11 mouse cellular contexts compared by ENCODE assay signal in the genomic region with DNA sequence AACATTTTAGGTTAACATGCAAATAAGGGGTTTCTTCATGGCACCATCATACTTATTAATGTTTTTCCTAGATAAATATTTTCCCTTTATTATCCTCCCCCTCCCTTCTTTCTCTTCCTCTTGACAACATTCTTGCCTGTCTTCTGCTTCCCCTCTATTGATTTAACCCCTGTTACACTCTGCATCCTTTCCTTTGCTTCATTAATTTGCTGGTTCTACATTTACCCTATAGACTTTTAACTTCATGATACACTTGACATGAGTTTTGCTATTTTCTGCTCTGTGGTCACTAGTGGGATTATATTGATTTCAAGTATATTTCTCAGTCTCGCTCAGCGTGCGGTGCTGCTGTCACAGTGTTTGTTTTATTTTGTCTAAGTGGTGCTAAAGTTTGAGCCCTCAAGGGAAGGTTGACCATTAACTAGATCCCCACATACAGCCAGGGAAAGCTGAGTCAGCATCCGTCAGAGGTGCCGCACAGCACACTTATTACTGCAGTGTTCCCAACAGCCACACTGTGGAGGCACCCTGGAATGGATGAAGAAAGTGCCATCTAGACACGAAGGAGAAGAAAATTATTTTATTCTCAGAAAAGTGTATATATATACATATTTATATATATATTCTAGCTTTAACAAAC.
DNase-seq lines count a peak whose midpoint lies in the region; ATAC-seq and TF ChIP-seq lines count a peak whose summit lies in the region.
"Had no signal": no experiment of that assay in that cellular context is flagged by ENCODE, and none has a peak within 500 bp of the region (broad histone marks: within the 10 kb centered on the region; RNA-seq: fewer than 3 reads in every experiment).

No protein-coding gene starts in this region.

- no peak overlapping the region for H3K4me3 ChIP-seq in stomach, embryonic 14.5 days (ENCODE audit: low read depth, low read length)
- no peak overlapping the region for H3K4me3 ChIP-seq in stomach, postnatal 0 days (ENCODE audit: low read depth, low read length)
- no peak overlapping the region for H3K4me3 ChIP-seq in kidney, embryonic 14.5 days (ENCODE audit: low read length)
- H3K4me3 ChIP-seq in liver, embryonic 16.5 days (ENCODE audit: low read depth, low read length) = no peak overlapping the region
- H3K4me3 ChIP-seq in forebrain, embryonic 11.5 days (ENCODE audit: low read depth, low read length) = no peak overlapping the region
- no peak overlapping the region for H3K4me3 ChIP-seq in midbrain, postnatal 0 days (ENCODE audit: low read depth, low read length)

- H3K4me1 ChIP-seq in stomach, embryonic 14.5 days (ENCODE audit: control insufficient read depth, insufficient read depth, low read length) = no peaks in the 10 kb centered on the region
- H3K4me1 ChIP-seq in stomach, postnatal 0 days (replicated peaks; ENCODE audit: control insufficient read depth, insufficient read depth) = no peaks in the 10 kb centered on the region
- H3K4me1 ChIP-seq in kidney, embryonic 14.5 days (ENCODE audit: control insufficient read depth, insufficient read depth, low read length) = 0 out of 2 replicates have a peak, but pooled peaks cover 5% of the 10 kb centered on the region
- no peaks in the 10 kb centered on the region for H3K4me1 ChIP-seq in liver, embryonic 16.5 days (ENCODE audit: control insufficient read depth, low read depth, low read length)
- H3K4me1 ChIP-seq in forebrain, embryonic 11.5 days (replicated peaks; ENCODE audit: control insufficient read depth, insufficient read depth, low read length) = no peaks in the 10 kb centered on the region
- H3K4me1 ChIP-seq in midbrain, postnatal 0 days (ENCODE audit: insufficient read depth, low read length) = no peaks in the 10 kb centered on the region; the same call in 1 of the 2 replicates

- H3K27me3 ChIP-seq in stomach, embryonic 14.5 days (ENCODE audit: control insufficient read depth, insufficient read depth, low read length) = no peaks in the 10 kb centered on the region
- no peaks in the 10 kb centered on the region for H3K27me3 ChIP-seq in stomach, postnatal 0 days (ENCODE audit: control insufficient read depth, insufficient read depth, low read length)
- H3K27me3 ChIP-seq in kidney, embryonic 14.5 days (ENCODE audit: control insufficient read depth, insufficient read depth, low read length) = no peaks in the 10 kb centered on the region
- no peaks in the 10 kb centered on the region for H3K27me3 ChIP-seq in liver, embryonic 16.5 days (ENCODE audit: control insufficient read depth, insufficient read depth, low read depth, low read length)
- no peaks in the 10 kb centered on the region for H3K27me3 ChIP-seq in forebrain, embryonic 11.5 days (ENCODE audit: control insufficient read depth, insufficient read depth, low read length)
- no peaks in the 10 kb centered on the region for H3K27me3 ChIP-seq in midbrain, postnatal 0 days (ENCODE audit: insufficient read depth, low read length)

- DNase-seq in stomach, postnatal 0 days (ENCODE audit: low spot score) = no peak
- DNase-seq in forebrain, embryonic 11.5 days (ENCODE audit: low spot score) = no peak
- no peak for DNase-seq in cerebellum, postnatal 36 days
- no peak for DNase-seq in midbrain, postnatal 0 days (ENCODE audit: low spot score)
- DNase-seq: cerebellum, postnatal 10 days; spleen, adult 18-20 months; thymus, adult 18-20 months had no signal

- H3K4me2 ChIP-seq in stomach, embryonic 14.5 days (replicated peaks; ENCODE audit: low read depth, low read length) = no peak overlapping the region
- H3K4me2 ChIP-seq in stomach, postnatal 0 days (replicated peaks; ENCODE audit: low read depth) = no peak overlapping the region
- no peak overlapping the region for H3K4me2 ChIP-seq in kidney, embryonic 14.5 days (replicated peaks; ENCODE audit: low read depth, low read length)
- 0 out of 2 replicates have a peak overlapping the region, but pooled peaks have one; percentile 17 for H3K4me2 ChIP-seq in liver, embryonic 16.5 days (ENCODE audit: low read depth, low read length)
- no peak overlapping the region for H3K4me2 ChIP-seq in forebrain, embryonic 11.5 days (ENCODE audit: low read depth, low read length, severe bottlenecking)
- H3K4me2 ChIP-seq in midbrain, postnatal 0 days (ENCODE audit: low read depth, low read length, poor library complexity, severe bottlenecking) = no peak overlapping the region

- no peak overlapping the region for H3K9ac ChIP-seq in stomach, embryonic 14.5 days (replicated peaks; ENCODE audit: low read depth, low read length)
- no peak overlapping the region for H3K9ac ChIP-seq in stomach, postnatal 0 days (ENCODE audit: low read length)
- H3K9ac ChIP-seq in kidney, embryonic 14.5 days (ENCODE audit: low read depth, low read length) = no peak overlapping the region
- no peak overlapping the region for H3K9ac ChIP-seq in liver, embryonic 16.5 days (ENCODE audit: low read depth, low read length)
- H3K9ac ChIP-seq in forebrain, embryonic 11.5 days (ENCODE audit: low read length) = no peak overlapping the region
- H3K9ac ChIP-seq in midbrain, postnatal 0 days (replicated peaks; ENCODE audit: low read length, poor library complexity, severe bottlenecking) = no peak overlapping the region

- H3K27ac ChIP-seq in stomach, embryonic 14.5 days (ENCODE audit: low read length) = no peak overlapping the region
- no peak overlapping the region for H3K27ac ChIP-seq in stomach, postnatal 0 days (replicated peaks)
- no peak overlapping the region for H3K27ac ChIP-seq in kidney, embryonic 14.5 days (ENCODE audit: low read depth, low read length)
- H3K27ac ChIP-seq in liver, embryonic 16.5 days (ENCODE audit: low read length) = no peak overlapping the region
- no peak overlapping the region for H3K27ac ChIP-seq in forebrain, embryonic 11.5 days (ENCODE audit: low read depth, low read length)
- no peak overlapping the region for H3K27ac ChIP-seq in midbrain, postnatal 0 days (ENCODE audit: low read depth, low read length)
- H3K27ac ChIP-seq: macrophage had no signal

- no peaks in the 10 kb centered on the region for H3K36me3 ChIP-seq in stomach, embryonic 14.5 days (ENCODE audit: control insufficient read depth, insufficient read depth, low read length)
- H3K36me3 ChIP-seq in stomach, postnatal 0 days (ENCODE audit: control insufficient read depth, insufficient read depth, low read length) = no peaks in the 10 kb centered on the region
- no peaks in the 10 kb centered on the region for H3K36me3 ChIP-seq in kidney, embryonic 14.5 days (ENCODE audit: control insufficient read depth, insufficient read depth, low read length)
- no peaks in the 10 kb centered on the region for H3K36me3 ChIP-seq in liver, embryonic 16.5 days (ENCODE audit: control insufficient read depth, insufficient read depth)
- H3K36me3 ChIP-seq in forebrain, embryonic 11.5 days (ENCODE audit: control insufficient read depth, insufficient read depth, low read length) = no peaks in the 10 kb centered on the region
- H3K36me3 ChIP-seq in midbrain, postnatal 0 days (ENCODE audit: insufficient read depth, low read length) = no peaks in the 10 kb centered on the region

- no peak for TF ChIP-seq EP300 in stomach, postnatal 0 days (optimal IDR thresholded peaks at IDR 0.05)

- WGBS in stomach, embryonic 14.5 days = 29% methylated on average over 6 of the region's 6 CpGs
- 33% methylated on average over 6 of the region's 6 CpGs for WGBS in stomach, postnatal 0 days
- 20% methylated on average over 6 of the region's 6 CpGs for WGBS in kidney, embryonic 14.5 days
- WGBS in liver, embryonic 16.5 days (ENCODE audit: insufficient replicate concordance) = 63% methylated on average over 6 of the region's 6 CpGs
- 81% methylated on average over 6 of the region's 6 CpGs for WGBS in forebrain, embryonic 11.5 days
- 78% methylated on average over 6 of the region's 6 CpGs for WGBS in midbrain, postnatal 0 days

- 0 out of 2 replicates have a peak, but pooled peaks have one; percentile 58 for ATAC-seq in stomach, embryonic 14.5 days (ENCODE audit: insufficient number of reproducible peaks, insufficient read depth, low FRiP score, low read depth)
- no peak for ATAC-seq in stomach, postnatal 0 days (ENCODE audit: low FRiP score, low TSS enrichment)
- peak; percentile 84; the same call in 1 of the 2 replicates for ATAC-seq in kidney, embryonic 14.5 days (ENCODE audit: low FRiP score, low TSS enrichment)
- ATAC-seq in liver, embryonic 16.5 days (ENCODE audit: low read depth) = peak; percentile 50; the same call in 1 of the 2 replicates
- no peak for ATAC-seq in forebrain, embryonic 11.5 days (replicated peaks; ENCODE audit: low FRiP score)
- ATAC-seq in midbrain, postnatal 0 days (ENCODE audit: low FRiP score) = no peak

- H3K9me3 ChIP-seq in stomach, embryonic 14.5 days (ENCODE audit: control insufficient read depth, low read depth, low read length) = no peaks in the 10 kb centered on the region
- no peaks in the 10 kb centered on the region for H3K9me3 ChIP-seq in stomach, postnatal 0 days (ENCODE audit: control insufficient read depth, low read length)
- H3K9me3 ChIP-seq in kidney, embryonic 14.5 days (ENCODE audit: control insufficient read depth, low read length) = no peaks in the 10 kb centered on the region
- no peaks in the 10 kb centered on the region for H3K9me3 ChIP-seq in liver, embryonic 16.5 days (replicated peaks; ENCODE audit: control insufficient read depth, low read length)
- no peaks in the 10 kb centered on the region for H3K9me3 ChIP-seq in forebrain, embryonic 11.5 days (ENCODE audit: control insufficient read depth, low read length)
- no peaks in the 10 kb centered on the region for H3K9me3 ChIP-seq in midbrain, postnatal 0 days (ENCODE audit: low read length)

- no peak for TF ChIP-seq CTCF in stomach, postnatal 0 days (IDR thresholded peaks at IDR 0.05; ENCODE audit: low read depth)
- no peak for TF ChIP-seq CTCF in midbrain, postnatal 0 days (IDR thresholded peaks at IDR 0.05)

Comparison
In these comparisons a context has a peak if more than half of its experiments do, and no peak if none do; other contexts are left out.
1. ATAC-seq: peak in stomach, embryonic 14.5 days (single experiment), kidney, embryonic 14.5 days (single experiment) and liver, embryonic 16.5 days (single experiment); none in stomach, postnatal 0 days (single experiment), forebrain, embryonic 11.5 days (single experiment) and midbrain, postnatal 0 days (single experiment).